Mouse (Mus musculus) kidney, embryonic 15.5 days (tissue): ENCODE results near the gene Gid8. TPM values are rescaled to one million over a fixed set of nuclear protein-coding genes. Genes with fewer than 3 reads are reported as not detected.
A peak's percentile ranks its signal among the peaks of the same experiment; 100 is the strongest.

Source experiments
- ATAC-seq: fragments of 200-750 bp; cut with Nextera tagmentation; replicated peaks from 2 replicates; pipeline ENCODE4 v1.8.0; 2017; ENCODE audit warnings: moderate TSS enrichment; ENCODE audit not compliant: low FRiP score
- H3K27ac ChIP-seq: fragments of 300-500 bp; sonication (generic); 2 replicates; pipeline ENCODE4 v1.5.1; 2015; ENCODE audit warnings: mild to moderate bottlenecking, inconsistent platforms
- H3K27me3 ChIP-seq: fragments of 300-500 bp; sonication (generic); 2 replicates; pipeline ENCODE4 v1.6.1; 2015; ENCODE audit warnings: inconsistent platforms
- H3K36me3 ChIP-seq: fragments of 300-500 bp; sonication (generic); 2 replicates; pipeline ENCODE4 v1.6.1; 2015; ENCODE audit warnings: inconsistent platforms
- H3K4me1 ChIP-seq: fragments of 300-500 bp; sonication (generic); 2 replicates; pipeline ENCODE4 v1.6.1; 2015; ENCODE audit warnings: inconsistent platforms
- H3K4me2 ChIP-seq: fragments of 300-500 bp; sonication (generic); 2 replicates; pipeline ENCODE4 v1.6.1; 2015; ENCODE audit warnings: moderate library complexity, mild to moderate bottlenecking, inconsistent platforms
- H3K4me3 ChIP-seq: fragments of 300-500 bp; sonication (generic); replicated peaks from 2 replicates; pipeline ENCODE4 v1.5.1; 2015; ENCODE audit warnings: mild to moderate bottlenecking, inconsistent platforms
- H3K9ac ChIP-seq: fragments of 300-500 bp; sonication (generic); 2 replicates; pipeline ENCODE4 v1.6.1; 2015; ENCODE audit warnings: mild to moderate bottlenecking, inconsistent platforms
- H3K9me3 ChIP-seq: fragments of 300-500 bp; sonication (generic); replicated peaks from 2 replicates; pipeline ENCODE4 v1.6.1; 2016; ENCODE audit warnings: inconsistent platforms
- WGBS: fragments of 180-500 bp; shearing (Covaris S2); methylation state at CpG from one replicate; pipeline ENCODE4 v1.1.7; 2015; ENCODE audit warnings: mixed read lengths; 5-methylcytosine and 5-hydroxymethylcytosine counted together
- polyA plus RNA-seq: library from polyadenylated mRNA; unstranded; fragments of >200 nt; fragmentation: Nextera tagmentation; extraction: Ambion mirVana; gene quantifications from 2 replicates; pipeline ENCODE4 v1.2.1, GENCODE M21; 2015

The Gid8 gene
- polyA plus RNA-seq, 1 experiment from 2014 or later: 55.8 TPM

GRCm38 (mm10) chr2:180701053-180701766 is 8.7 kb upstream of the Gid8 start:
- Histone ChIP-seq H3K27ac (peak overlapping the region; percentile 97), H3K9ac (peak overlapping the region; percentile 92), H3K4me2 (peak overlapping the region; percentile 73), H3K36me3 (peaks cover 11% of the 10 kb centered on the region), H3K4me3 (peak overlapping the region; percentile 84), H3K27me3 (no peaks in the 10 kb centered on the region), H3K4me1 (peaks cover 54% of the 10 kb centered on the region), H3K9me3 (no peaks in the 10 kb centered on the region)
- ATAC-seq: no peak; the same call in 1 of the 2 replicates
- WGBS: 5% methylated on average over 26 of the region's 26 CpGs

GRCm38 (mm10) chr2:180701767-180702621 is 7.9 kb upstream of the Gid8 start:
- Histone ChIP-seq H3K9me3 (no peaks in the 10 kb centered on the region), H3K27me3 (no peaks in the 10 kb centered on the region), H3K4me2 (peak overlapping the region; percentile 73), H3K36me3 (peaks cover 11% of the 10 kb centered on the region), H3K4me1 (peaks cover 54% of the 10 kb centered on the region), H3K9ac (peak overlapping the region; percentile 92), H3K4me3 (peak overlapping the region; percentile 84), H3K27ac (peak overlapping the region; percentile 97)
- WGBS: under 1% methylated on average over 66 of the region's 66 CpGs
- peak; percentile 96 for ATAC-seq

- Histone ChIP-seq H3K9me3 (no peaks in the 10 kb centered on the region), H3K4me2 (peak overlapping the region; percentile 73), H3K27me3 (no peaks in the 10 kb centered on the region), H3K4me3 (peak overlapping the region; percentile 84), H3K4me1 (peaks cover 56% of the 10 kb centered on the region), H3K36me3 (peaks cover 11% of the 10 kb centered on the region), H3K9ac (peak overlapping the region; percentile 92), H3K27ac (peak overlapping the region; percentile 97)
- no peak for ATAC-seq
- 29% methylated on average over 4 of the region's 4 CpGs for WGBS
Observed at GRCm38 (mm10) chr2:180702701-180703149, 7.2 kb upstream of the Gid8 start.

- Histone ChIP-seq H3K9me3 (no peaks in the 10 kb centered on the region), H3K27ac (peak overlapping the region; percentile 97), H3K4me2 (peak overlapping the region; percentile 73; the same call in 1 of the 2 replicates), H3K9ac (no peak overlapping the region), H3K4me3 (peak overlapping the region; percentile 84), H3K4me1 (peaks cover 59% of the 10 kb centered on the region), H3K27me3 (no peaks in the 10 kb centered on the region), H3K36me3 (peaks cover 11% of the 10 kb centered on the region)
- no peak for ATAC-seq
- WGBS: 75% methylated on average over 5 of the region's 5 CpGs
Observed at GRCm38 (mm10) chr2:180703175-180703574, 6.7 kb upstream of the Gid8 start.

GRCm38 (mm10) chr2:180703645-180704359 is 6.1 kb upstream of the Gid8 start:
- Histone ChIP-seq H3K4me1 (peaks cover 64% of the 10 kb centered on the region), H3K4me2 (no peak overlapping the region), H3K27ac (peak overlapping the region; percentile 23; the same call in 1 of the 2 replicates), H3K36me3 (peaks cover 11% of the 10 kb centered on the region), H3K4me3 (no peak overlapping the region), H3K9me3 (no peaks in the 10 kb centered on the region), H3K9ac (no peak overlapping the region), H3K27me3 (no peaks in the 10 kb centered on the region)
- 75% methylated on average over 3 of the region's 3 CpGs for WGBS
- no peak for ATAC-seq

GRCm38 (mm10) chr2:180704591-180704990 is 5.3 kb upstream of the Gid8 start:
- Histone ChIP-seq H3K4me3 (no peak overlapping the region), H3K36me3 (peaks cover 11% of the 10 kb centered on the region), H3K4me1 (peaks cover 58% of the 10 kb centered on the region), H3K4me2 (no peak overlapping the region), H3K9me3 (no peaks in the 10 kb centered on the region), H3K9ac (no peak overlapping the region), H3K27ac (peak overlapping the region; percentile 38; the same call in 1 of the 2 replicates), H3K27me3 (no peaks in the 10 kb centered on the region)
- WGBS: 69% methylated on average over 8 of the region's 8 CpGs
- no peak for ATAC-seq

- H3K27ac ChIP-seq: peak overlapping the region; percentile 38; the same call in 1 of the 2 replicates
- H3K27me3 ChIP-seq: no peaks in the 10 kb centered on the region
- no peak overlapping the region for H3K4me3 ChIP-seq
- peaks cover 53% of the 10 kb centered on the region for H3K4me1 ChIP-seq
- H3K9me3 ChIP-seq: no peaks in the 10 kb centered on the region
- H3K9ac ChIP-seq: no peak overlapping the region
- 78% methylated on average over 3 of the region's 3 CpGs for WGBS
- no peak overlapping the region for H3K4me2 ChIP-seq
- H3K36me3 ChIP-seq: peaks cover 11% of the 10 kb centered on the region
- ATAC-seq: no peak
Observed at GRCm38 (mm10) chr2:180705066-180705465, 4.9 kb upstream of the Gid8 start.

- no peak overlapping the region for H3K4me3 ChIP-seq
- WGBS: 95% methylated on average over 5 of the region's 5 CpGs
- peaks cover 47% of the 10 kb centered on the region for H3K4me1 ChIP-seq
- peaks cover 11% of the 10 kb centered on the region for H3K36me3 ChIP-seq
- no peak overlapping the region for H3K27ac ChIP-seq
- H3K27me3 ChIP-seq: no peaks in the 10 kb centered on the region
- H3K4me2 ChIP-seq: no peak overlapping the region
- H3K9me3 ChIP-seq: no peaks in the 10 kb centered on the region
- ATAC-seq: no peak
- no peak overlapping the region for H3K9ac ChIP-seq
Observed at GRCm38 (mm10) chr2:180705975-180706374, 3.9 kb upstream of the Gid8 start.

GRCm38 (mm10) chr2:180709023-180709922 is 644 bp upstream of the Gid8 start:
- peak overlapping the region; percentile 79 for H3K4me2 ChIP-seq
- under 1% methylated on average over 39 of the region's 39 CpGs for WGBS

GRCm38 (mm10) chr2:180710276-180711155 is 599 bp downstream of the Gid8 start:
- H3K9ac ChIP-seq: peak overlapping the region; percentile 100
- 2% methylated on average over 63 of the region's 64 CpGs for WGBS
- no peaks in the 10 kb centered on the region for H3K27me3 ChIP-seq
- no peaks in the 10 kb centered on the region for H3K9me3 ChIP-seq
- H3K4me1 ChIP-seq: peaks cover 23% of the 10 kb centered on the region
- H3K4me2 ChIP-seq: peak overlapping the region; percentile 75
- no peak; the same call in 1 of the 2 replicates for ATAC-seq
- peaks cover 35% of the 10 kb centered on the region for H3K36me3 ChIP-seq
- peak overlapping the region; percentile 89 for H3K27ac ChIP-seq
- peak overlapping the region; percentile 100 for H3K4me3 ChIP-seq

More at GRCm38 (mm10) chr2:180709023-180709922, 644 bp upstream of the Gid8 start:
- peak; percentile 52 for ATAC-seq
- no peaks in the 10 kb centered on the region for H3K9me3 ChIP-seq
- peak overlapping the region; percentile 91 for H3K27ac ChIP-seq
- peaks cover 33% of the 10 kb centered on the region for H3K36me3 ChIP-seq
- H3K4me3 ChIP-seq: peak overlapping the region; percentile 100
- H3K27me3 ChIP-seq: no peaks in the 10 kb centered on the region
- H3K4me1 ChIP-seq: peaks cover 35% of the 10 kb centered on the region
- H3K9ac ChIP-seq: peak overlapping the region; percentile 94
